Mouse (Mus musculus) small intestine, adult 2 months (tissue): Measurements from ENCODE around the gene Nynrin. TPM values are rescaled to one million over a fixed set of nuclear protein-coding genes. Genes with fewer than 3 reads are reported as not detected.

Experiments used
- H3K27ac ChIP-seq: fragments of 200-500 bp; 2 replicates; pipeline ENCODE4 v1.5.1; 2012; ENCODE audit warnings: low read depth, low read length, control low read depth, inconsistent platforms; ENCODE audit not compliant: insufficient read depth
- H3K27me3 ChIP-seq: fragments of 200-500 bp; 2 replicates; pipeline ENCODE4 v1.6.1; 2012; ENCODE audit warnings: mild to moderate bottlenecking, moderate library complexity, low read length, inconsistent platforms; ENCODE audit not compliant: control insufficient read depth, insufficient read depth
- H3K36me3 ChIP-seq: fragments of 200-500 bp; 2 replicates; pipeline ENCODE4 v1.6.1; 2012; ENCODE audit warnings: mild to moderate bottlenecking, low read length, control low read depth, inconsistent platforms; ENCODE audit not compliant: control insufficient read depth, insufficient read depth
- H3K4me1 ChIP-seq: fragments of 200-500 bp; 2 replicates; pipeline ENCODE4 v1.6.1; 2012; ENCODE audit warnings: low read length, inconsistent platforms, mixed read lengths; ENCODE audit not compliant: control insufficient read depth, insufficient read depth, insufficient read length
- H3K4me3 ChIP-seq: fragments of 200-500 bp; 2 replicates; pipeline ENCODE4 v1.5.1; 2012; ENCODE audit warnings: low read depth, mild to moderate bottlenecking, control low read depth, inconsistent platforms, low read length, moderate library complexity
- CTCF ChIP-seq: fragments of 200-500 bp; IDR thresholded peaks from 2 replicates; pipeline ENCODE4 v1.5.1; 2012; ENCODE audit warnings: low read depth, mild to moderate bottlenecking, control low read depth, inconsistent platforms, low read length, moderate library complexity, mixed read lengths; ENCODE audit not compliant: insufficient replicate concordance, insufficient read length; ENCODE audit errors: extremely low read depth
- POLR2A ChIP-seq: fragments of 200-500 bp; IDR thresholded peaks from 2 replicates; pipeline ENCODE4 v1.6.1; 2012; ENCODE audit warnings: low read depth, mild to moderate bottlenecking, control low read depth, inconsistent platforms, low read length, moderate library complexity
- WGBS: fragments of 180-500 bp; shearing (Covaris S2); methylation state at CpG from one replicate; pipeline ENCODE4 v1.1.7; 2018; 5-methylcytosine and 5-hydroxymethylcytosine counted together
- polyA plus RNA-seq: library from polyadenylated mRNA; depleted of rRNA; stranded (reverse); fragments of >200 nt; gene quantifications from 2 replicates; pipeline ENCODE4 v1.2.3, GENCODE M21; 2012; rRNA removed

The Nynrin gene
- 1.4 and 1.8 TPM in 2 replicates for polyA plus RNA-seq

GRCm38 (mm10) chr14:55853621-55854285, at the start of gene Nynrin:
Nynrin (plus strand) TSS chr14:55854010.
- peak within 1 kb of the TSS; percentile 67 for H3K4me3 ChIP-seq
- no peaks in the 10 kb centered on the region for H3K36me3 ChIP-seq
- 5% methylated on average over 32 of the region's 33 CpGs for WGBS
- no peaks in the 10 kb centered on the region for H3K27me3 ChIP-seq
- no peak for TF ChIP-seq CTCF
- no peak for TF ChIP-seq POLR2A
- H3K27ac ChIP-seq, result peak within 1 kb of the TSS; percentile 47
- 0 out of 2 replicates have a peak, but pooled peaks cover 4% of the 10 kb centered on the region for H3K4me1 ChIP-seq

DNA sequence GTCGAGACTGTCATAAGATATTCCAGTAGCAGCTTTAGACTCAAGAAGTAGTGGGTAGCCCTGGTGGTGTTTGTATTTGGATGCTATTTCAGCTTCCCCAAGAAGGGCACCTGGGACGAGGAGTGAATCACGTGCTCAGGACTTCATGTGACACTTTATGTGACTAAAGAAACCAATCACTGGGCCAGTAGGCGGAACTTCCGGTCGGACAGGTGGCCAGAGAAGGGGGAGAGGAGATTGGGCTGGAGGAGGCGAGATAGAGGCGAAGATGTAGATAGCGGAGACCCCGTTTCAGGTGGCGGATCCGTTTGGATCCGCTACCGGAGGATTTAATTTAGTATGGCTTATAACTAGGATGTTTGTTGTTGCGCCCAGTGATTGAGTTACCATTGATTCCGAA, 38.9 kb upstream of the Nynrin start:
- Histone ChIP-seq H3K36me3 (no peaks in the 10 kb centered on the region), H3K27me3 (no peaks in the 10 kb centered on the region), H3K4me3 (peak overlapping the region; percentile 68), H3K27ac (peak overlapping the region; percentile 66), H3K4me1 (peaks cover 4% of the 10 kb centered on the region; the same call in 1 of the 2 replicates)
- no peak for TF ChIP-seq CTCF
- no peak for TF ChIP-seq POLR2A
- 17% methylated on average over 16 of the region's 16 CpGs for WGBS

DNA sequence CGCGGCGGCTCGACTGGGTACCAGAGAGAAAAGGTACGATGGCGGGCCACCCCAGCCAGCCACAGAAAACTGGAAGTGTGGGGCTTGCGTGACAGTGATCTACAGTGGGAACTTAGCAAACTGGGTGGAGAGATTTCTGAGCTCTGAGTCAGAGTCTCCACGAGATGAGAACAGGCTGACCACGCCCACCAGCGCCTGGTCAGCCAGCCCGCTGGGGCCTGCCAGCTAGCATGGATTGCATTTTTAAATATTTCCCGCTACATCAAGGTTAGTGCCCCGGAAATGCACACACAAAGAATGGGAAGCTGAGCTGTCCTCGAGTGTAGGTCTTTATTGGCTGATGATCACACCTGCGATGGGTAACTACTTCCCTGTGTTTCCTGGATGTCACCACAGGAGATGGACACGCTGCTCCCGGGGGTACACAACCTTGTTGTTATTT, 38.5 kb upstream of the Nynrin start:
- 11% methylated on average over 17 of the region's 17 CpGs for WGBS
- peaks cover 4% of the 10 kb centered on the region; the same call in 1 of the 2 replicates for H3K4me1 ChIP-seq
- H3K4me3 ChIP-seq, result peak overlapping the region; percentile 68
- no peaks in the 10 kb centered on the region for H3K36me3 ChIP-seq
- no peak for TF ChIP-seq POLR2A
- no peak for TF ChIP-seq CTCF
- peak overlapping the region; percentile 66 for H3K27ac ChIP-seq
- no peaks in the 10 kb centered on the region for H3K27me3 ChIP-seq

DNA sequence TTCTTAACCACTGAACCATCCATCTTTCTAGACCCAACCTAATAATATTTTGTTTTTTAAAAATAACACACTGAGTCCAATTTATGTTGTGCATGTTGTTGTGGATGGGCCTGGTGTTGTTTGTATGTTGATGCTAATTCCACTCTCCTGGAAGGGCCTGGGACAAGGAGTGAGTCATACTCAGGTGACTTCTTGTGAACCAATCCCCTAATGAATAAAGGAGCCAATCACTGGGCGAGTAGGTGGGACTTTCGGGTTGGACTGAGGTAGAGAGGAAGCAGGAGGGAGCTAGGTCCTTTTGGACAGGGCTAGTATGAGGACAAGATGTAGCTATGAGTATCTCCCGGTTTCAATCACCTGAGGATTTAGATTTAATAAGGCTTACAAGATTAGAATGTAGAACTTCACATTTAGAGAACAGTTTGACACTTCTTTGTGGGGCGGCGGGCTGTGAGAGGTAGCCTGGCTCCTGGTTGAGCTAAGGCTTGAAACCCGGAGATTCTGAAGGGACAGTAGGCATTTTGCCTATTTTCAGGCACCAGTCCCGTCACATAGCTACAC, 33.9 kb upstream of the Nynrin start:
- Histone ChIP-seq H3K27me3 (peaks cover 18% of the 10 kb centered on the region), H3K4me1 (peaks cover 9% of the 10 kb centered on the region), H3K27ac (no peak overlapping the region), H3K4me3 (no peak overlapping the region), H3K36me3 (no peaks in the 10 kb centered on the region)
- no peak for TF ChIP-seq CTCF
- no peak for TF ChIP-seq POLR2A
- WGBS, result 79% methylated on average over 7 of the region's 7 CpGs

DNA sequence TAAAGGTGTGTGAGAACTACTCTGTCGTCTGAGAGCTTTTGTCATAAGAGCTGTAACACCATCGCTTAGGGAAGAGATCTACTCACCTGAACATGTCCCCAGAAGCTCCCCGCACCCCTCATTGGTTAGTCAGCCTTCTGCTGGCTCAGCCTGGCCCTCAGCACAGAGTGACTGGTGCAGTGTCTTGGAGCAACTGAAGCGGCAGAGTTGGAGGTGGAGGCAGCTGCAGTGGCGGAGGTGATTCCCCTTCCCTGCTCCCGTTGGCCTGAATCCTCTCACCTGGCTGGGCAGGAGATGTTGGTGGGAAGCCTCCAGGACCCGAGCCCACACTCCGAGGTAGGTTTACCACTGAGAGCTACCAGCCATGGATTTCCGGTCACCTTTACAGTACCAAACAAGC, 33.2 kb upstream of the Nynrin start:
- Histone ChIP-seq H3K27me3 (peaks cover 24% of the 10 kb centered on the region), H3K4me3 (no peak overlapping the region), H3K36me3 (no peaks in the 10 kb centered on the region), H3K27ac (no peak overlapping the region), H3K4me1 (peaks cover 6% of the 10 kb centered on the region)
- WGBS, result 83% methylated on average over 9 of the region's 9 CpGs
- TF ChIP-seq POLR2A, result no peak
- TF ChIP-seq CTCF, result no peak

DNA sequence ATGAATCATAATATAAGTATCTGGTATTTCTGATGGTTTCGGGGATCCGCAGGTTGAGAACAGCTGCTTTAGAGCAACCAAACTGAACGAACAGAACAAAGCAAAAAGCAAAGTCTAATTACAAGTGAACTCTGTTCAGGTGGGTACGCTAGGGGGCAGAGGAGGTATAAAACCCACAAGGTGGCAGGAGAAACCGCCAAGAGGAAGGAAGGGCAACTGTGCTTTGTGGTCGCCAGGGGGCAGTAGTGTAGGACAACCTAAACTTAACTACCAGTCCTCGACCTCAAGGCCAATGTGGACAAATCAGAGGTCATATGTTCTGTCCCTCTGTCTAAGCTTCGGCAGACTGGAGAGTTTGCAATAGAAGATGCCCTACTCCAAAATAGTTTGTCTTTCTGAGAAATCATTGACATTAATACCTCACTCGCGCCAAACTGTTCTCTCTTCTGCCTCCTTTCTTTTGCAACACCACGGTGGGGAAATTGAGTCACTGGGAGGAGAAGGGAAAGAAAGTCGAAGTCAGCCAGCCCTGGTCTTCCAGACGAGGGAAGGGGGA, 31.3 kb upstream of the Nynrin start:
- peaks cover 28% of the 10 kb centered on the region for H3K27me3 ChIP-seq
- H3K4me1 ChIP-seq, result peaks cover 5% of the 10 kb centered on the region
- no peaks in the 10 kb centered on the region for H3K36me3 ChIP-seq
- H3K27ac ChIP-seq, result peak overlapping the region; percentile 41; the same call in 1 of the 2 replicates
- TF ChIP-seq CTCF (peak; percentile 94; the same call in 1 of the 2 replicates), POLR2A (no peak)
- peak overlapping the region; percentile 63 for H3K4me3 ChIP-seq
- WGBS, result 2% methylated on average over 13 of the region's 13 CpGs
